Mouse (Mus musculus) ovary, postnatal 10 days (tissue): Measurements from ENCODE around the gene 5430402E10Rik.
"Not testable (repeated sequence)": the region's sequence is repeated elsewhere in the genome, so short reads cannot be mapped to it uniquely, and the experiment has no call there.

Experiments
- DNase-seq: peaks from one replicate; pipeline ENCODE4 v3.0.0; 2022; ENCODE audit warnings: low spot score

5430402E10Rik gene

GRCm38 (mm10) chrX:77924962-77925361 is at the start of gene 5430402E10Rik:
5430402E10Rik (minus strand) TSS chrX:77925062.
- DNase-seq: not testable (repeated sequence)

DNA sequence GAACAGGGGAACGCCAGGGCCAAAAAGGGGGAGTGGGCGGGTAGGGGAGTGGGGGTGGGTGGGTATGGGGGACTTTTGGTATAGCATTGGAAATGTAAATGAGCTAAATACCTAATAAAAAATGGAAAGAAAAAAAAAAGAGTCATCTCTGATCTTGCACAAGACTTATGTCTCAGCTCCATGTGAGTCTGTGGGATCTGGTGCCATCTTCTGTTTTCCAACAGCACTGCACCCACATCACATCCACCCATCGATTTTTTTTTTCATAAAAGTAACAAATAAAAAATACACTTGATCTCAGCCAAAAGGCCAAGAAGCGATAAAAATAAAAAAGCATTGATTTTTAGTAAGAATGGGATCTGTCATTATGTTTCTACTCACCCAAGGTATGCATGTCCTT is 44.8 kb downstream of the 5430402E10Rik start:
- DNase-seq: not testable (repeated sequence)
